Mouse (Mus musculus) kidney, adult 8-10 months (tissue): ENCODE data around the gene Areg.

Source experiments
- DNase-seq, 2 experiments: peaks; one replicate each; pipeline ENCODE4 v3.0.0; 2022

Gene Areg

GRCm38 (mm10) chr5:91139446-91139873 lies at the start of gene Areg:
Gene Areg, plus strand, starts transcription at chr5:91139599.
- DNase-seq: peak; percentile 14 to 38

- DNase-seq: no peak
Measured at GRCm38 (mm10) chr5:91090301-91090700, 49.1 kb upstream of the Areg start.

GRCm38 (mm10) chr5:91097911-91098614 lies 41.3 kb upstream of the Areg start:
- DNase-seq: no peak

- DNase-seq: no peak
Measured at GRCm38 (mm10) chr5:91101742-91102141, 37.7 kb upstream of the Areg start.

GRCm38 (mm10) chr5:91103943-91104665 lies 35.3 kb upstream of the Areg start:
- peak; percentile 74 to 77 for DNase-seq

- no peak for DNase-seq
Measured at GRCm38 (mm10) chr5:91106248-91106647, 33.2 kb upstream of the Areg start.

- DNase-seq: no peak
Measured at GRCm38 (mm10) chr5:91110023-91110670, 29.3 kb upstream of the Areg start.

- DNase-seq: no peak
Measured at GRCm38 (mm10) chr5:91111019-91111418, 28.4 kb upstream of the Areg start.

- no peak for DNase-seq
Measured at GRCm38 (mm10) chr5:91113967-91114366, 25.4 kb upstream of the Areg start.

- no peak for DNase-seq
Measured at GRCm38 (mm10) chr5:91114574-91114973, 24.8 kb upstream of the Areg start.

GRCm38 (mm10) chr5:91118618-91119017 lies 20.8 kb upstream of the Areg start:
- no peak for DNase-seq

GRCm38 (mm10) chr5:91123404-91123803 lies 16.0 kb upstream of the Areg start:
- DNase-seq: no peak

- no peak for DNase-seq
Measured at GRCm38 (mm10) chr5:91124140-91124539, 15.3 kb upstream of the Areg start.

GRCm38 (mm10) chr5:91126623-91127022 lies 12.8 kb upstream of the Areg start:
- no peak for DNase-seq

GRCm38 (mm10) chr5:91134961-91135360 lies 4.4 kb upstream of the Areg start:
- no peak for DNase-seq

- no peak for DNase-seq
Measured at GRCm38 (mm10) chr5:91138970-91139369, 429 bp upstream of the Areg start.

GRCm38 (mm10) chr5:91140896-91141448 lies 1.6 kb downstream of the Areg start:
- DNase-seq: no peak

- no peak for DNase-seq
Measured at GRCm38 (mm10) chr5:91144971-91145370, 5.6 kb downstream of the Areg start.

- DNase-seq: no peak
Measured at GRCm38 (mm10) chr5:91147001-91147400, 7.6 kb downstream of the Areg start.

- no peak for DNase-seq
Measured at GRCm38 (mm10) chr5:91148054-91148453, 8.7 kb downstream of the Areg start.

- DNase-seq: no peak
Measured at GRCm38 (mm10) chr5:91156677-91157076, 17.3 kb downstream of the Areg start.

- no peak for DNase-seq
Measured at GRCm38 (mm10) chr5:91157169-91157568, 17.8 kb downstream of the Areg start.

- DNase-seq: no peak
Measured at GRCm38 (mm10) chr5:91162787-91163186, 23.4 kb downstream of the Areg start.

- DNase-seq: no peak
Measured at GRCm38 (mm10) chr5:91166601-91167000, 27.2 kb downstream of the Areg start.
